Mouse (Mus musculus) kidney, adult 2 months (tissue): ENCODE measurements around the gene Gm37240.

Experiments used
- CTCF ChIP-seq: fragments of 200-500 bp; conservative IDR thresholded peaks from 2 replicates; pipeline ENCODE4 v1.5.1; 2011; ENCODE audit warnings: low read depth, mild to moderate bottlenecking, control low read depth, low read length, moderate library complexity, mixed read lengths; ENCODE audit not compliant: insufficient read depth, insufficient read length
- POLR2A ChIP-seq: fragments of 200-500 bp; IDR thresholded peaks from one replicate; pipeline ENCODE4 v1.6.1; 2011; ENCODE audit warnings: low read depth, low read length, control low read depth

DNA sequence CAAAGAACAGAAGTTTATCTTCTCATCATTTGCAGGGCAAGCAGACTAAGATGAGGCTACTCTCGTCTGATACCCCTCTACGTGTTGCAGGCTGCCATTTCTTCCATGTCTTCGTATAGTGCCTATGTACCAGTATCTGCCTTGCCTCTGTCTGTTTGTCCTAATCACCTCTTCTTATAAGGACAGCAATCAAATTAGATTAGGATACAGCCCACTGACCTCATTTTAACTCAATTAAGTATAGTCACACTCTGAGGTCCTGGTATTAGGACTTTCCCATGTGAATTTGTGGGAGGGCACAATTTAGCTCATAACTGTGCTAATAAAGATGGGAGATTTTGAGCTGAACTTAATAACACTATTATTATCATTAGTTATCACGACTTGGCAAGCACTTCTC lies 738.5 kb downstream of the Gm37240 start:
- TF ChIP-seq CTCF (no peak), POLR2A (no peak)
